Mouse (Mus musculus): ENCODE data around the gene Trip13. TPM values are rescaled to one million over a fixed set of nuclear protein-coding genes. Genes with fewer than 3 reads are reported as not detected.

The Trip13 gene
- total RNA-seq, 1 experiment, result 43.0 TPM

DNA sequence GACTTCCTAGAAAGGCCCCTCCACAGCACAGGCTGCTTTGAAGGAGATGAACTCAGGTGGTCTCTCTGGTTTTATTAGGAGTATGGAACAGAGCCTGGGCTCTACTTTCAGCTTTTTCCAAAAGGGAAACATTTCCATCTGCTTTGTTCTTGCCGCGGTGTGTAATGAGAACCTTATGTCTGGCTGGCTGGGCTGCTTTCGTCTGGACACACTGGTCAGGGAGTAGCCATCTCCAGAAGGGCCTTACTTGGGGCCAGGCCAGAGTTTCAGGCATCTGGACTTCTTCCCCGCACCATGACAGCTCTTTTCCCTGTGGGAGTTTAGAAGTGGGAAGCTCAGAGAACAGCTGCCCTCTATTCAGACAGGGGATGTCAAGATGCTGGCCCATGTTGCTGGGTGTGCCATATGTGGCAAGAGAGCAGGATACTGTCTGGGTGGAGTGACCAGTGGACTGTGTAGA is 50.1 kb downstream of the Trip13 start:
- H3K4me3 ChIP-seq (ENCODE audit: insufficient read depth in 1 of 2, low read depth in 1 of 2, low read length in 2 of 2, poor library complexity in 1 of 2, severe bottlenecking in 1 of 2), result no peak overlapping the region
- no peak overlapping the region for H3K9ac ChIP-seq (ENCODE audit: insufficient read depth, low read depth, low read length, poor library complexity, severe bottlenecking)
- no peaks in the 10 kb centered on the region for H3K9me3 ChIP-seq (ENCODE audit: control insufficient read depth, insufficient read depth, low read depth, low read length)
- no peaks in the 10 kb centered on the region for H3K4me1 ChIP-seq (ENCODE audit: control insufficient read depth in 2 of 2, insufficient read depth in 2 of 2, low read length in 2 of 2, poor library complexity in 1 of 2)
- DNase-seq (ENCODE audit: low read depth, low spot score), result no peak
- H3K36me3 ChIP-seq (ENCODE audit: control insufficient read depth, insufficient read depth, low read length, poor library complexity, severe bottlenecking), result no peaks in the 10 kb centered on the region
- in situ Hi-C loops (cut with MboI; ENCODE audit: low sequenced_read_pairs in 2 of 2, unreplicated experiment in 2 of 2), result no loop called here
- TF ChIP-seq CHD2 (IDR thresholded peaks at IDR 0.05; ENCODE audit: low read depth, low read length) (no peak), HCFC1 (IDR thresholded peaks at IDR 0.05; ENCODE audit: borderline replicate concordance, insufficient read depth, low read length) (no peak), MAFK (IDR thresholded peaks at IDR 0.05; ENCODE audit: insufficient read depth, low read depth, low read length) (no peak), ZNF384 (IDR thresholded peaks at IDR 0.05; ENCODE audit: low read depth, low read length) (no peak), ZC3H11A (IDR thresholded peaks at IDR 0.05; ENCODE audit: borderline replicate concordance, low read depth, low read length) (no peak)
- no peak overlapping the region for H3K27ac ChIP-seq (ENCODE audit: insufficient read depth, low read depth, low read length, poor library complexity, severe bottlenecking)

DNA sequence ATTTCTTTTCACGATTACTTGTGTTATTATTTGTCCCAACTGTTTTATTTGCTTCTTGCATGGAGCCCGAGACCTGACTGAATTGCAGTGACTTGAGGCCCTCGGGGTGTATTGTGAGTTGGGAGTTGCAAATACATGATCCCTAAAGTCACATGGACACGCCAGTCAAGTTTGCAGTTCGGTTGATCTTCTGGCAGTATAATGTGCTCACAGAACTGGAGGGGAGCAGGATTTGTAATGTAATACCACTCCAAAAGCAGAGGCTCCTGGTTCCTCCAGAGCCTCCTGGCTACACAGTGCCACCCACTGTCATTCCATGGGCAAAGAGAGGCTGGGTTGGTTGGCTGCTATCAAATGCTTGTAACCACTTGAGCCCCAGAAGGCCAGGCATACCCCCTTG is 51.0 kb downstream of the Trip13 start:
- Histone ChIP-seq H3K27ac (ENCODE audit: insufficient read depth, low read depth, low read length, poor library complexity, severe bottlenecking) (no peak overlapping the region), H3K4me3 (ENCODE audit: insufficient read depth in 1 of 2, low read depth in 1 of 2, low read length in 2 of 2, poor library complexity in 1 of 2, severe bottlenecking in 1 of 2) (no peak overlapping the region), H3K36me3 (ENCODE audit: control insufficient read depth, insufficient read depth, low read length, poor library complexity, severe bottlenecking) (no peaks in the 10 kb centered on the region), H3K4me1 (ENCODE audit: control insufficient read depth in 2 of 2, insufficient read depth in 2 of 2, low read length in 2 of 2, poor library complexity in 1 of 2) (no peaks in the 10 kb centered on the region), H3K9me3 (ENCODE audit: control insufficient read depth, insufficient read depth, low read depth, low read length) (no peaks in the 10 kb centered on the region), H3K9ac (ENCODE audit: insufficient read depth, low read depth, low read length, poor library complexity, severe bottlenecking) (no peak overlapping the region)
- in situ Hi-C loops (cut with MboI; ENCODE audit: low sequenced_read_pairs in 2 of 2, unreplicated experiment in 2 of 2), result no loop called here
- DNase-seq (ENCODE audit: low read depth, low spot score), result no peak
- TF ChIP-seq CHD2 (IDR thresholded peaks at IDR 0.05; ENCODE audit: low read depth, low read length), result no peak
- TF ChIP-seq MAFK (IDR thresholded peaks at IDR 0.05; ENCODE audit: insufficient read depth, low read depth, low read length), result no peak
- no peak for TF ChIP-seq ZNF384 (IDR thresholded peaks at IDR 0.05; ENCODE audit: low read depth, low read length)
- no peak for TF ChIP-seq HCFC1 (IDR thresholded peaks at IDR 0.05; ENCODE audit: borderline replicate concordance, insufficient read depth, low read length)
- TF ChIP-seq ZC3H11A (IDR thresholded peaks at IDR 0.05; ENCODE audit: borderline replicate concordance, low read depth, low read length), result no peak

DNA sequence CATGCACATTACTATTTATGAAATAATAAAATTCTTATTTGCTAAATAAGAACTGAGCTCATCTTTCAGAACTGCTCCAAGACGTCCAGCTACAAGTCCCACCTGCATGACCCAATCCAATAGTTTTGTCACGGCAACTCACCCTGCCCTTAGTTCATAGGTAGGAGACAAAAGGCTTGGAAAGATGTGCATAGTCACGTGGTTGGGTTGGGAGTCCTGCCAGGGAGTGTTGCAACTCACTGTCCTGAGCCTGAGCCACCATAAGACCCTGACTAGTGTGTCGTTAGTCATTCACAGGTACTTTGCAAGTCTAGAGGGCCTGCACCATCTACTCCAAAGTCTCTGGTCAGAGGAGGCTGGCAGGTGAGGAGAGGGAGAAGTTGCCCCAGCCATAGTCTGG is 51.5 kb downstream of the Trip13 start:
- no peak overlapping the region for H3K4me3 ChIP-seq (ENCODE audit: insufficient read depth in 1 of 2, low read depth in 1 of 2, low read length in 2 of 2, poor library complexity in 1 of 2, severe bottlenecking in 1 of 2)
- no peak for TF ChIP-seq ZNF384 (IDR thresholded peaks at IDR 0.05; ENCODE audit: low read depth, low read length)
- TF ChIP-seq ZC3H11A (IDR thresholded peaks at IDR 0.05; ENCODE audit: borderline replicate concordance, low read depth, low read length), result no peak
- no peak for TF ChIP-seq HCFC1 (IDR thresholded peaks at IDR 0.05; ENCODE audit: borderline replicate concordance, insufficient read depth, low read length)
- TF ChIP-seq CHD2 (IDR thresholded peaks at IDR 0.05; ENCODE audit: low read depth, low read length), result no peak
- TF ChIP-seq MAFK (IDR thresholded peaks at IDR 0.05; ENCODE audit: insufficient read depth, low read depth, low read length), result no peak
- H3K4me1 ChIP-seq (ENCODE audit: control insufficient read depth in 2 of 2, insufficient read depth in 2 of 2, low read length in 2 of 2, poor library complexity in 1 of 2), result no peaks in the 10 kb centered on the region
- in situ Hi-C loops (cut with MboI; ENCODE audit: low sequenced_read_pairs in 2 of 2, unreplicated experiment in 2 of 2), result no loop called here
- H3K36me3 ChIP-seq (ENCODE audit: control insufficient read depth, insufficient read depth, low read length, poor library complexity, severe bottlenecking), result no peaks in the 10 kb centered on the region
- no peak overlapping the region for H3K9ac ChIP-seq (ENCODE audit: insufficient read depth, low read depth, low read length, poor library complexity, severe bottlenecking)
- no peak overlapping the region for H3K27ac ChIP-seq (ENCODE audit: insufficient read depth, low read depth, low read length, poor library complexity, severe bottlenecking)
- no peaks in the 10 kb centered on the region for H3K9me3 ChIP-seq (ENCODE audit: control insufficient read depth, insufficient read depth, low read depth, low read length)
- DNase-seq (ENCODE audit: low read depth, low spot score), result no peak

DNA sequence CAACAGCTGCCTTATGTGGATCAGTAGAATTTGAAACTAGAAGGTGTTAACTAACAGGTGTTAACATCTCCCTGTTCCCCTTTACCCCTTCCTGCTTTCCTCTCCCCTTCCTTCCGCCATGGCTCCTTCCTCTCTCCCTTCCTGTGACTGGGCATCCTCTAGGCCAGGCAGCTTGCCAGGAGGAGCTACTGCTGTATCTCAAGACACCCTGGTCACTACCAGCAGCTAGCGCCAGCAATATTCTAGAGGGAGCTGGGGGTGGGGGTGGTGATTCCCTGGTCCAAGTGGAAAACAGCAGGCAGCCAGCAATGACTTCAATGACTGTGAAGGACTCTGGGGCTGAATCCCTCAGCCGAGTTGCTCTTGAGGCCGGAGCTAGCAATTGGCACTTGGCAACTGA is 51.9 kb downstream of the Trip13 start:
- in situ Hi-C loops (cut with MboI; ENCODE audit: low sequenced_read_pairs in 2 of 2, unreplicated experiment in 2 of 2), result no loop called here
- H3K27ac ChIP-seq (ENCODE audit: insufficient read depth, low read depth, low read length, poor library complexity, severe bottlenecking), result no peak overlapping the region
- H3K4me3 ChIP-seq (ENCODE audit: insufficient read depth in 1 of 2, low read depth in 1 of 2, low read length in 2 of 2, poor library complexity in 1 of 2, severe bottlenecking in 1 of 2), result no peak overlapping the region

DNA sequence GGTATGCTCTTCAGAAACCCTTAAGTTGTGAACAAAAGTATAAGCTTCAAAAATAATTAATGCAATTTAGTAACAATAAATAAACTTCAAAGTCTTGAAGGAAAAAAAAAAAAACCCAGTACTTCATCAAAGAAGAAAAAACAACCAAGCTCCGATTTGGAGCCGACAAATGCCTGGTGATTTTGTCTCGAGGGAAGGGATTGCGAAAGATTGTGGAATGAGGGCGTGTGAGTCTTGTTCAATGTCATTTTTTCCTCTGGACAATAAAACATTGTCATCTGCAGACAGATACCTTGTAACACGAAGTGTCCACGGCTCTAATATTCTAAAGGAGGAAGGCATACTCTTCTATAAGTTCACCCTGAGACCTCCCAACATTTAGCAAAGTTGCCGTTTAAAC is 56.2 kb downstream of the Trip13 start:
- in situ Hi-C loops (cut with MboI; ENCODE audit: low sequenced_read_pairs in 2 of 2, unreplicated experiment in 2 of 2), result no loop called here
- DNase-seq (ENCODE audit: low read depth, low spot score), result no peak
- no peaks in the 10 kb centered on the region for H3K36me3 ChIP-seq (ENCODE audit: control insufficient read depth, insufficient read depth, low read length, poor library complexity, severe bottlenecking)
- no peaks in the 10 kb centered on the region for H3K9me3 ChIP-seq (ENCODE audit: control insufficient read depth, insufficient read depth, low read depth, low read length)
- no peak overlapping the region for H3K4me3 ChIP-seq (ENCODE audit: insufficient read depth in 1 of 2, low read depth in 1 of 2, low read length in 2 of 2, poor library complexity in 1 of 2, severe bottlenecking in 1 of 2)
- H3K4me1 ChIP-seq (ENCODE audit: control insufficient read depth in 2 of 2, insufficient read depth in 2 of 2, low read length in 2 of 2, poor library complexity in 1 of 2), result no peaks in the 10 kb centered on the region
- H3K9ac ChIP-seq (ENCODE audit: insufficient read depth, low read depth, low read length, poor library complexity, severe bottlenecking), result no peak overlapping the region
- no peak for TF ChIP-seq HCFC1 (IDR thresholded peaks at IDR 0.05; ENCODE audit: borderline replicate concordance, insufficient read depth, low read length)
- no peak for TF ChIP-seq MAFK (IDR thresholded peaks at IDR 0.05; ENCODE audit: insufficient read depth, low read depth, low read length)
- TF ChIP-seq CHD2 (IDR thresholded peaks at IDR 0.05; ENCODE audit: low read depth, low read length), result no peak
- no peak for TF ChIP-seq ZC3H11A (IDR thresholded peaks at IDR 0.05; ENCODE audit: borderline replicate concordance, low read depth, low read length)
- no peak for TF ChIP-seq ZNF384 (IDR thresholded peaks at IDR 0.05; ENCODE audit: low read depth, low read length)
- no peak overlapping the region for H3K27ac ChIP-seq (ENCODE audit: insufficient read depth, low read depth, low read length, poor library complexity, severe bottlenecking)

More for the DNA sequence above, 51.9 kb downstream of the Trip13 start:
- TF ChIP-seq MAFK (IDR thresholded peaks at IDR 0.05; ENCODE audit: insufficient read depth, low read depth, low read length), result no peak
- no peak for TF ChIP-seq CHD2 (IDR thresholded peaks at IDR 0.05; ENCODE audit: low read depth, low read length)
- TF ChIP-seq HCFC1 (IDR thresholded peaks at IDR 0.05; ENCODE audit: borderline replicate concordance, insufficient read depth, low read length), result no peak
- TF ChIP-seq ZNF384 (IDR thresholded peaks at IDR 0.05; ENCODE audit: low read depth, low read length), result no peak
- TF ChIP-seq ZC3H11A (IDR thresholded peaks at IDR 0.05; ENCODE audit: borderline replicate concordance, low read depth, low read length), result no peak
- Histone ChIP-seq H3K36me3 (ENCODE audit: control insufficient read depth, insufficient read depth, low read length, poor library complexity, severe bottlenecking) (no peaks in the 10 kb centered on the region), H3K9me3 (ENCODE audit: control insufficient read depth, insufficient read depth, low read depth, low read length) (no peaks in the 10 kb centered on the region), H3K4me1 (ENCODE audit: control insufficient read depth in 2 of 2, insufficient read depth in 2 of 2, low read length in 2 of 2, poor library complexity in 1 of 2) (no peaks in the 10 kb centered on the region), H3K9ac (ENCODE audit: insufficient read depth, low read depth, low read length, poor library complexity, severe bottlenecking) (no peak overlapping the region)
- no peak for DNase-seq (ENCODE audit: low read depth, low spot score)

All from ES-E14 (cell line).